ENCODE assay signal across 8 mouse cellular contexts in genomic region chr7:92897021-92897420, GRCm38 (mm10). TPM values are rescaled to one million over a fixed set of nuclear protein-coding genes. Genes with fewer than 3 reads are reported as not detected.
DNase-seq lines count a peak whose midpoint lies in the region; ATAC-seq and TF ChIP-seq lines count a peak whose summit lies in the region.

No protein-coding gene starts in this region.

- no peak for ATAC-seq in heart, embryonic 11.5 days (replicated peaks; ENCODE audit: insufficient number of reproducible peaks, low FRiP score, low TSS enrichment)
- ATAC-seq in midbrain, embryonic 12.5 days (ENCODE audit: low FRiP score, low read depth): peak; percentile 58; the same call in 1 of the 2 replicates
- peak; percentile 65; the same call in 1 of the 2 replicates for ATAC-seq in megakaryocyte-erythroid progenitor cell, adult 5-6 weeks (replicated peaks; ENCODE audit: low FRiP score, low TSS enrichment, poor library complexity, severe bottlenecking)

- H3K4me2 ChIP-seq in heart, embryonic 11.5 days: no peak overlapping the region
- H3K4me2 ChIP-seq in midbrain, embryonic 12.5 days (replicated peaks): no peak overlapping the region

- intact Hi-C loops in heart, adult 2 months (cut with DNase I): loop anchor here (5.0 kb wide), 1 partner anchor 70 kb away; no protein-coding TSS in a partner anchor

- TF ChIP-seq CTCF in heart, adult 2 months (IDR thresholded peaks at IDR 0.05): peak; percentile 70

- WGBS in heart, adult 2 months: 31% methylated on average over 2 of the region's 2 CpGs
- WGBS in heart, embryonic 11.5 days (ENCODE audit: insufficient replicate concordance): 35% methylated on average over 2 of the region's 2 CpGs
- 55% methylated on average over 2 of the region's 2 CpGs for WGBS in midbrain, embryonic 12.5 days
- WGBS in midbrain, embryonic 10.5 days: 72% methylated on average over 2 of the region's 2 CpGs

- H3K36me3 ChIP-seq in heart, adult 2 months (ENCODE audit: control insufficient read depth, insufficient read depth, low read length): no peaks in the 10 kb centered on the region
- H3K36me3 ChIP-seq in heart, embryonic 11.5 days (ENCODE audit: control insufficient read depth, insufficient read depth, low read length): no peaks in the 10 kb centered on the region; the same call in 1 of the 2 replicates
- H3K36me3 ChIP-seq in midbrain, embryonic 12.5 days: no peaks in the 10 kb centered on the region
- peaks cover 6% of the 10 kb centered on the region; the same call in 1 of the 2 replicates for H3K36me3 ChIP-seq in midbrain, embryonic 10.5 days

- no peak for DNase-seq in heart, adult 2 months
- DNase-seq in midbrain, embryonic 10.5 days (ENCODE audit: low spot score): no peak
- DNase-seq in embryo, embryonic 11 days: peak; percentile 53
- DNase-seq in natural killer cell, adult 2 months (ENCODE audit: low spot score in 2 of 2): no peak
- DNase-seq in cerebellum, adult 8-10 months: no peak

- H3K79me2 ChIP-seq in heart, adult 2 months (replicated peaks; ENCODE audit: control insufficient read depth, insufficient read depth, low read length): no peaks in the 10 kb centered on the region; the same call in 1 of the 2 replicates

- no peaks in the 10 kb centered on the region for H3K27me3 ChIP-seq in heart, adult 2 months (ENCODE audit: control insufficient read depth, insufficient read depth, low read length)
- H3K27me3 ChIP-seq in heart, embryonic 11.5 days (ENCODE audit: control insufficient read depth, insufficient read depth, low read length): no peaks in the 10 kb centered on the region
- no peaks in the 10 kb centered on the region for H3K27me3 ChIP-seq in midbrain, embryonic 12.5 days
- no peaks in the 10 kb centered on the region for H3K27me3 ChIP-seq in midbrain, embryonic 10.5 days (ENCODE audit: low read depth, poor library complexity, severe bottlenecking)

- H3K9ac ChIP-seq in heart, adult 2 months (ENCODE audit: low read depth, low read length): no peak overlapping the region
- H3K9ac ChIP-seq in heart, embryonic 11.5 days (ENCODE audit: low read depth, low read length): no peak overlapping the region
- H3K9ac ChIP-seq in midbrain, embryonic 12.5 days (replicated peaks): no peak overlapping the region

- no peaks in the 10 kb centered on the region for H3K9me3 ChIP-seq in heart, embryonic 11.5 days (replicated peaks; ENCODE audit: control insufficient read depth, low read length)
- H3K9me3 ChIP-seq in midbrain, embryonic 12.5 days: no peaks in the 10 kb centered on the region
- no peaks in the 10 kb centered on the region for H3K9me3 ChIP-seq in midbrain, embryonic 10.5 days (replicated peaks)

- H3K27ac ChIP-seq in heart, adult 2 months: no peak overlapping the region
- H3K27ac ChIP-seq in heart, embryonic 11.5 days (ENCODE audit: low read depth, low read length): no peak overlapping the region
- H3K27ac ChIP-seq in midbrain, embryonic 12.5 days (replicated peaks): no peak overlapping the region
- H3K27ac ChIP-seq in midbrain, embryonic 10.5 days (replicated peaks): no peak overlapping the region

- H3K4me1 ChIP-seq in heart, adult 2 months (ENCODE audit: control insufficient read depth, insufficient read depth, low read length): no peaks in the 10 kb centered on the region; the same call in 1 of the 2 replicates
- no peaks in the 10 kb centered on the region for H3K4me1 ChIP-seq in heart, embryonic 11.5 days (ENCODE audit: control insufficient read depth, insufficient read depth, low read length)
- no peaks in the 10 kb centered on the region for H3K4me1 ChIP-seq in midbrain, embryonic 12.5 days
- H3K4me1 ChIP-seq in midbrain, embryonic 10.5 days: no peaks in the 10 kb centered on the region

- TF ChIP-seq EP300 in heart, adult 2 months (IDR thresholded peaks at IDR 0.05; ENCODE audit: insufficient read depth, low read depth, low read length): no peak

- H3K4me3 ChIP-seq in heart, adult 2 months: no peak overlapping the region
- no peak overlapping the region for H3K4me3 ChIP-seq in heart, embryonic 11.5 days (ENCODE audit: low read depth, low read length)
- H3K4me3 ChIP-seq in midbrain, embryonic 12.5 days: no peak overlapping the region
- no peak overlapping the region for H3K4me3 ChIP-seq in midbrain, embryonic 10.5 days

- TF ChIP-seq POLR2A in heart, adult 2 months (IDR thresholded peaks at IDR 0.05; ENCODE audit: insufficient read depth, low read depth, low read length): no peak

RNA-seq across cellular contexts. Expression of gene Prcp, which starts 22.8 kb away (rescaled TPM):
- 10 to 100 TPM; 10.1 to 10.2 TPM for total RNA-seq in heart, adult 2 months (2021)
- polyA plus RNA-seq in heart, adult 2 months (2012; rRNA removed): 13.2 and 18.8 TPM in 2 replicates
- polyA plus RNA-seq in heart, embryonic 11.5 days (2014; fragmentation: Nextera tagmentation; extraction: Ambion mirVana): 17.5 and 18.2 TPM in 2 replicates
- 19.5 and 20.7 TPM in 2 replicates for polyA plus RNA-seq in midbrain, embryonic 12.5 days (2016; fragmentation: Nextera tagmentation; extraction: Ambion mirVana)
- polyA plus RNA-seq in midbrain, embryonic 10.5 days (2016; fragmentation: Nextera tagmentation; extraction: Ambion mirVana): 20.0 and 20.7 TPM in 2 replicates
- 66.5 and 85.8 TPM in 2 replicates for total RNA-seq in megakaryocyte-erythroid progenitor cell, adult 5-6 weeks (2014; fragmentation: Nextera tagmentation)
- 44.4 and 50.3 TPM in 2 replicates for total RNA-seq in megakaryocyte-erythroid progenitor cell, adult 5-6 weeks (2017)

RNA-seq across cellular contexts. Expression of gene Ddias, which starts 23.0 kb away (rescaled TPM):
- total RNA-seq in heart, adult 2 months (2021): under 1 TPM; 0.30 to 0.44 TPM
- polyA plus RNA-seq in heart, adult 2 months (2012; rRNA removed): 0.09 and 0.16 TPM in 2 replicates
- polyA plus RNA-seq in heart, embryonic 11.5 days (2014; fragmentation: Nextera tagmentation; extraction: Ambion mirVana): 11.3 and 11.7 TPM in 2 replicates
- 17.1 and 19.3 TPM in 2 replicates for polyA plus RNA-seq in midbrain, embryonic 12.5 days (2016; fragmentation: Nextera tagmentation; extraction: Ambion mirVana)
- 21.7 and 26.3 TPM in 2 replicates for polyA plus RNA-seq in midbrain, embryonic 10.5 days (2016; fragmentation: Nextera tagmentation; extraction: Ambion mirVana)
- total RNA-seq in megakaryocyte-erythroid progenitor cell, adult 5-6 weeks (2014; fragmentation: Nextera tagmentation): 22.1 and 22.7 TPM in 2 replicates
- 25.2 and 25.9 TPM in 2 replicates for total RNA-seq in megakaryocyte-erythroid progenitor cell, adult 5-6 weeks (2017)

Comparison
In these comparisons a context has a peak if more than half of its experiments do, and no peak if none do; other contexts are left out.
1. RNA of gene Ddias, which starts 23.0 kb away (polyA plus RNA-seq): 21.7 to 26.3 TPM in midbrain, embryonic 10.5 days, 17.1 to 19.3 TPM in midbrain, embryonic 12.5 days and 11.3 to 11.7 TPM in heart, embryonic 11.5 days; 0.09 to 0.16 TPM in heart, adult 2 months; every median in the first group is over 10 times any median in the second.